Mouse (Mus musculus) forelimb bud, embryonic 11.5 days (tissue): Measurements from ENCODE around the gene Med4.

ENCODE experiments used
- DNase-seq: peaks from one replicate; pipeline ENCODE4 v3.0.0-alpha.2; 2012; ENCODE audit warnings: low read depth, low spot score

Gene Med4

DNA sequence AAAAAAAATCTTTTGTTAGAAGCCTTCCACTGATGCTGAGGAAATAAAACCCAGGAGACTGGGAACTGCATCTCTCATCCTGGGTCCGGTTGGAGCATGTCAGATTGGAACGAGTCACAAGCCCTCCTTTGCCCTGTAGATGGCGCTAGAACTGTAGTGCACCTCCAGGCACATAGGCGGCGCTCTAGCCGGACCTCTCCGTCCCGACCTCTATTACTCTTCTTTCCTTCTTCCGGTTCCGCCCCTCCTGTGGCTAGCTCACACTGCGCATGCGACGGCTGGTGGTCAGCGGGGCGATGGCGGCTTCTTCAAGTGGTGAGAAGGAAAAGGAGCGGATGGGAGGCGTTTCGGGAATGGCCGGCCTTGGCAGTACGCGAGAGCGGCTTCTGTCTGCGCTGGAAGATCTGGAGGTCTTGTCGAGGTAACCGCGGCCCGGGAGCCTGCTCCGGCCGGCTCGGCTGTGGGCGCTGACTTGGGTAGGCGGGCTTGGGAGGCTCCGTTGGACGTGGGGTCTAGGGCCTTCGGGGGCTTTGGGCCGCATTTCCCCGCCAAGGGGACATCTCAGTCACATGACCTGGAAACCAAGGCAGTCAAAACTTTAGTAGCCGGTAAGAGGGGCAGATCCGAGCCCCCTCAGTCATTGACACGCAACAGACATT, at the start of gene Med4:
Gene Med4, plus strand, starts transcription at position 261 of the 659 bp plus-strand sequence.
- peak; percentile 96 for DNase-seq

DNA sequence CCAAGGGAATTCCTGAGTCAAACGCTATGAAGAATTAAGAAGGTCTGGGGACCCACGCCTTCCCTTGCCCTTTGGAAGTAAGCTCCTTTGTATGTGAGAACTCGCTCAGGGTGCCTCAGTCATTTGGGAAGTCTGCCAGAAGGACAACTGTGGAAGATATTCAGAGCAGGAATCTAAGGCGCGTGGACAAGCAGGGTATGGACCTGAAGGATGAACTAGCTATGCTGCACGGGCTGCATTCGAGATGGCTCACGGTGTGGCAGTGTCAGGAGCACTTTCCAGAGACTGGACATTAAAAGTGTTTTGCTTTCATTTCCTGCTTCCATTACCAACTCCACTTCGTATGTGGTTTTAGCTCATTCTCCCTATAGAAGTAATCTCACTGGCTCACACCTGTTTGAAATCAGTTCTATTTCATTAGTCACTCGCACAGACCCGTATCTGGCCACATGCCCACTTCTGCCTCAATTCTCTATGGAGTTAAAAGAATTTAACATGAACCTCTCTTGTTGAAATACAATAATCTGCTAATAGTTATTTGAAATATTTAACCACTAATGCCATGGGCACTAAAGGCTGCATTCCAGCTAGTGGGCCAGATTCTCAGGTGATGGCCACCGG, 49.2 kb upstream of the Med4 start:
- DNase-seq = no peak

DNA sequence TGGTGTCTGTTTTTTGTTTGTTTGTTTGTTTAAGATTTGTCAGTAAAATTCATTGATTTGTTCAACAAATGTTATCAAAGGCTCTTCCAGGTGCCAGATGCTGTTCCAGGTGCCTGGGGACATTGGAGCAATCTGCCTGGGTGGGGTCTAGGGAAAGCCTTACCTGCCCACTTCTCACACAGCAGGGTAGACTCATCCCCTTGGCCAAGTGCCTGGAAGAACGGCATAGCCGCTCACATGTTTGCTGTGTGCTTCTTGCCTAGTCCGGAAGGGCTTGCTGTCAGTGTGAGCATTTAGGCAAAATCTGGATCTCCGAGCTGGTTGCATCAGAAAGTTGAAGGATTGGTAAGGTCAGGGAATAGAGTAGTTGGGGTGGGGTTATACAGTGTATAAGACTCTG, 47.6 kb upstream of the Med4 start:
- no peak for DNase-seq

DNA sequence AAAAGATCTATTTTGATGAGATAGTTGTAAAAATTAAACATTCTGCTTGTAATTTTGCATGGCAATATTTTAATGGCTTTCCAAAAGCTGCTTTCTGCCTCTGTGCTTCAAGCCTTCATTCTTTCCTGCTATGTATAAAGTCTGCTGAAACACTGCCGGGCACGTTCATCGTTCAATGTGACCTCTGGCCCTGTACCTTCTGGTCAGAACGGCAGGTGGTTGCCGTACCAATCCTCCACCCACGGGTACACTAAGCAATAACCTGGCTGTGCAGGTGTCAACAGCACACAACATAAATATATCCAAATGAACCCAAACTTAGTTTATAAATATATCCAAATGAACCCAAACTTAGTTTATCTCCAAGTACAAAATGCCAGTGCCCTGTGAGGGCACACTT, 42.1 kb upstream of the Med4 start:
- DNase-seq = no peak

DNA sequence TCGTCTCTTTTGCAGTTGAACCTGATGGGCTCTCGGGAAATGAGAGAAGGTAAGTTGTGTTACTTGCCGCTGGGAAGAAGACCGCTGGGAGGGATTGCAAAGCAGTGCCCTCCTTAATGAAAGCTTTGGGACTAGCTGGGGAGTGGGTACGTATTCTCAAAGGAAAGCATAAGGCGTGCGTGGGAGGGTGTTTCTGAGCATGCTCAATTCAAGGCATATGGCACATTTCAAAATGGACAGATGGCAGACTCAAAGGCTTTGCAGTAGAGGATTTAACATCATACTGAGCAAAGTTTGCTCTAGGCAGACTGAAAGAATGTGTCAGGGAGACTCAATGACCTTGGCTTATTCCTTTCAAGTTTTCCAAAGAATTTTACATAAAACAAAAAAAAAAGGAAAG, 40.3 kb upstream of the Med4 start:
- no peak for DNase-seq

DNA sequence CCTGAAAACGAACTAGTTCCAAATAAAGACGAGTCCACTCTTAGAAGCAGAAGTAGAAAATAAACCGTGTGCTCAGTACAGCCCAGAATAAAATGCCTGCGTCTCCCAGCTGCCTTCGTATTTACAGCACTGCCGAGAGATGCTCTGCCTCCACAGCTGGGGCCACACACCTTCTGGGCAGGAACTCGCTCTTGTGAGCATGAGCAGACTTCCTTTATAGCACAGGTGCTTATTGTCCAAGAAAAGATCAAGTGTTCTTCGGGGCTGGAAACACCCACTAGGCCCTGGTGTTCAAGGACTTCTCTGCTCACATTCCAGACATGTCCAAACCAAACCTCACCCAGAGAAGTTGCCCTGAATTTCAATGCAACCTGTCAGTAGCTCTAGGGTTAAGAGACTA, 39.2 kb upstream of the Med4 start:
- DNase-seq = no peak

DNA sequence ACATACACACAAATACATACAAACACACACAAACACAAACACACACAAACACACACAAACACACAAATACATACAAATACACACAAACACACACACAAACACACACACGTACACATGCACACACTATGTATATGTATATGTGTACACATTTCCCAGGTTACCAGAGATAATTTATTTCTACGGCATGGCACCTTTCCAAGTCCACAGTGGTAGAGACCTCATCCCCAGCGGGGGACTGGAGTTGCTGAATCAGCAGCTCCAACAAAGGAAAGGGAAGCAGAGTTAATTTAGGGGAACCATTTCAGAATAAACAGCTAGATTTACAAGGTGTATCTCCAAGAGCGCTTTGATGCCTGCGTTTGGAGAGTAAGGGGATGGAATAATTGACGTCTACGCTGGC, 37.6 kb upstream of the Med4 start:
- peak; percentile 53 for DNase-seq

DNA sequence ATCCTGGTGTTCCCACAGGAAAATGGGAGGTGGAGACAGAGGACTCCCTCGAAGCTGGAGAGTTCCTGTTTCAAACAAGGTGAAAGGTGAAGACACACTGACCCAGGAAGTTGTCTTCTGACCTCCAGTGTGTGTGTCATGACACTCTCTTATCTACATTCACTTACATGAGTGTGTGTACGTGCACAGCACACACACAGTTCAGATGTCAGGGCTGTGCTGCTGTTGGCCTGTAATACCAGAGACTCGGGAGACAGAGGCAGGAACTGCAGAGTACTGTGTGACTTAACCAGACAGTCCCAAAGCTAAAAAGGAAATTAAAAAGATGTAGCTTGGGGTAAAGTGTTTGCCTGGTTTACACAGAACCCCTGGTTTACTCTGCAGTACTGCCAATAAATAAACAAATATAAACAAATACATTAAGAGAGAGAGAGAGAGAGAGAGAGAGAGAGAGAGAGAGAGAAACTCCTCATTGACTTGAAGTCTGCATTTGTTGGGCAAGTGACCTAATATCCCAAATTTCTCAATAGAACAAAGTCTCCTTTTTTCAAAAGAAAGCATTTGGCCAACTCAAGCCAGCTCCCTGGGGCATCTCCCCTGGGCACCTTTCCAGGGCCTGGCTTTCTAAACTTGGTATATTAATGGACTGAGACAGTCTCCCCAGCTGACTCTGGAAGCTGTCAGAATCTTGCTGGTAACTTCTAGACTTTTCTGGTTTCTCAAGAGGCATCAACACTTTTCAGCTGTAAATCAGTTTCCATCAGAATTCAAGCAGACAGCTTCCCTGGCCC, 36.0 kb upstream of the Med4 start:
- DNase-seq = no peak

DNA sequence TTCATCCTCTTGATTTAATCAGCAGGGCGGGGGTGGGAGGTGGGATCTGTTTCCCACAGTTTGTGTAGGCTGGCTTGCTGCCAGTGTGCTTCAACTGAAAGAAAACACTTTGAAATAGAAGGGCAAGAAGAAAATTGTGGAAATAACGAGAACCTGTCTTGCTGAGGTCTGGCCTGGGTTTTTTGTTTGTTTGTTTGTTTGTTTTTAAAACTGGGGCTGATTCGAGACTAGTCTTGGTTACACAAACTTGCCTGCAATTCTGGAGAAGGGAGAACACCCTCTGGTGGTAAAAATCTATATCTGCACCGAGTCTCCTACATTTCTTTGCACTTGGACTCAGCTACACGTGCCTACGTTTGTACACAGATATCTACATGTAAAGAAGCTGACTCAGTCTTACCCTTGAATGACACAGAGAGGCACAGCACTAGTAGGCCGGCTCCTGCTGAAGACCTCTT, 35.2 kb upstream of the Med4 start:
- DNase-seq = peak; percentile 54

DNA sequence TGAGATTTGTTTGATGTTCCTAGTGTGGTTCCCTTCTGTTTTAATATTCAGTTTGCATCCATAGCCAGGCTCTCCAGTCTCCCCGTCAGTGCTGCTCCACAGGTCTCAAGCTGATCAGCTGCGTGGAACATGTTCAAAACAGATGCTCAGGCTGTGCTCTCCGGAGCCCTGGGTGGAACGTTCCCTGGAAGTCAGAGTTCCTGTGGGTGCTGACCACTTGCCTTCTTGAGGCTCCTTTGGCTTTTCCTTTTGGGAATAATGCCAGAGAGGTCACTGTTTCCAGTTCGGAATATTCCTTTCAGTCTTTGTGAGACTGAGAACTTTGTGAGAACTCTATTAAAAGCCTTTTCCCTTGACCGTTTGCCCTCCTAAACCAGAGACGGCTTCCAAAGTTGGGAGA, 34.3 kb upstream of the Med4 start:
- no peak for DNase-seq

DNA sequence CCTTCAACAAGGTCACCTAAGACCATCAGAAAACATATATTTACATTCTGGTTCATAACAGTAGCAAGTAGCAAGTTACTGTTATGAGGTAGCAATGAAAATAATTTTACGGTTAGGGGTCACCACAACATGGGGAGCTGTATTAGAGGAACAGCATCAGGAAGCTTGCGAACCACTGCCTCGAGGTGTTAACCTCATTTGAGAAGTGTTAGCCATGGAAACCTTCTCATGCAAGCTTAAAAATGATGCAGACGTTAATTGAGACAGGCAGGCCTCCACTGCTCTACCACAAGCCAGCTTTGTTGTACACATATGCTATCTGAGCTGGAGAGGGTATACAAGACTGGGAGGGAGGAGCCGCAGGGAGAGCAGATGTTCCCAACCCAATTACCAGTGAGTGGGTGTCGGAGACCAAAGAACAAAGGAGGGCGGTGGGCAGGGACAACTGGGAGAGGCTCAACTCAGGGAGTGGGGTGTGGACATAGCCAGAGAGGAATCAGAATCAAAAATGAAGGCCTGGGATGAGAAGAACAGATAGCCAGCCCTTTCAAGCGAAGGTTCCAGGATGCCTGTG, 33.4 kb upstream of the Med4 start:
- no peak for DNase-seq

DNA sequence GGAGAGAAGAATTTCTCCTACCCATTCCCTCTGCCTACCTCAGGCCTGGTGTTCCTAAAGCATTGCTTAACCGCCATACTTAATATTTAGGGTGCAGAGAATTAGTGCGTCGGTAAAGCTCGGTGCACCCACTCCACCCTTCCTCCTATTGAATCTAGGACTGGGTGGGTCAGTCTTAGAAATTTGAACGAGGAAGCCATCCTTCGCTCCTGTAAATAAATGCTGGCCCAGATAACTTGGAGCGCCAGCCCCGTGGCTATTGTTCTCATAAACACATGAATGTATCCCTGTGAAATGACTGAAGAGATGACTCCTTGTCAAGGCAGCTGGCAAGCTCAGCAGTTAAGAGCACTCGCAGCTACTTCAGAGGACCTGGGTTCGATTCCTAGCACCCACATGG, 32.7 kb upstream of the Med4 start:
- no peak for DNase-seq

DNA sequence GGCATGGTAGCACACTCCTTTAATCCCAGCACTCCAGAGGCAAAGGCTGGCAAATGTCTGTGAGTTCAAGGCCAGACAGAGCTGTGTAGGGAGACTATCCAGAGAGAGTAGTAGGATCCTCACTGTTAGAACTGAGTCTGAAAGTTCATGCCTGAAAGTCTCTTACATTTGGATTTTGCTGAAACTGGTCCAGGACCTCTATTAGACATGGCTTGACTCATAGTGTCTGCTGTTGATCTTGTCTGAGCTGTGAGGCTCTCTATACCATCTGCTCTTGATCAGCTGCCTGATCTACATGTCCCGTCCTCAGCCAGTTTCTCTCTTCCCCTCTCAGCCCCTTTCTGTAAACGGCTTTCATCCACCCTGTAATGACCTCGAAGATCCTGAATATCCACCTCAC, 31.5 kb upstream of the Med4 start:
- DNase-seq = no peak

DNA sequence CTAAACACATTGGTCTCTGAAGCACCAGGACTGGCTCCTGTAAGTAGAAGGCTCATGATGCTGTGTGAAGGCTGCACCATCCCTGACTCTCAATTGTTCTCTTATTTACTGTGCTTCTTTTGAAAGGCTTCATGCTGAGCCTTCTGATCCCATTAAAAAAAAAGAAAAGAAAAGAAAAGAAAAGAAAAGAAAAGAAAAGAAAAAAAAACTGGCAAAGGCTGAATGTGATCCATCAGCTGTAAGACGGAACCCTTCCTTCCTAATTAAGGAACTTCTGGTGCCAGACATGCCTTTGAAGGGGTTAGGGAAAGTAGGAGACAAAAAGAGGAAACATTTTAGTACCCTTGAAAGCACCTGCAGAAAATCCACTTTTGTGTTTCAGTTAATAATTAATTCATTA, 30.1 kb upstream of the Med4 start:
- no peak for DNase-seq

DNA sequence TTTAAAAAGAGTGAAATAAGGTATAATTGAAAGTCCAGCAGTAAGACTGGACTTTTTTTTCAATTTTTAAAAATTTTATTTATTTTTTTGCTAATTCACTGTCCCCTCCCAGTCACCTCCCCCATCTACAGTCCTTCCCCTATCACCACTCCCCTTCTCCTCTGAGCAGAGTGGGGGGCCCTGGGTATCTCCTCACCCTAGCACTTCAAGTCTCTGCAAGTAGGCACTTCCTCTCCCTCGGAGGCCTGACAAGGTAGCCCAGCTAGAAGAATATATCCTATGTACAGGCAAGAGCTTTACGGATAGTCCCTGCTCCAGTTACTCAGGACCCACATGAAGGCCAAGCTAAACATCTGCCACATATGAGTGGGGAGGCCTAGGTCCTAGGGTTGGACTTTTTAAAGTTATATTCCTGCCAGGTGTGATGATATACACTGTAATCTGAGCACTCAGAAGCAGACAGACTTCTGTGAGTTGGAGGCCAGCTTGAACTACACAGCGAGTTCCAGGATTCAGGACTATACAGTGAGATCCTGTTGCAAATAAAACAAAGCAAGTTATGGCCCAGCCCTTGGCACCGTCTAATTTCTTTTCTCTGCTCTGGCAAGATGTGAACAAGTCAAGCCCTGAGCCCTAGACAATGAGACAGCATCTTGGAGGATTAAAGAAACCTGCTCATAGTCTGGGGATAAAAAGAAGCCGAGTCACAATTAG, 26.2 kb upstream of the Med4 start:
- no peak for DNase-seq

DNA sequence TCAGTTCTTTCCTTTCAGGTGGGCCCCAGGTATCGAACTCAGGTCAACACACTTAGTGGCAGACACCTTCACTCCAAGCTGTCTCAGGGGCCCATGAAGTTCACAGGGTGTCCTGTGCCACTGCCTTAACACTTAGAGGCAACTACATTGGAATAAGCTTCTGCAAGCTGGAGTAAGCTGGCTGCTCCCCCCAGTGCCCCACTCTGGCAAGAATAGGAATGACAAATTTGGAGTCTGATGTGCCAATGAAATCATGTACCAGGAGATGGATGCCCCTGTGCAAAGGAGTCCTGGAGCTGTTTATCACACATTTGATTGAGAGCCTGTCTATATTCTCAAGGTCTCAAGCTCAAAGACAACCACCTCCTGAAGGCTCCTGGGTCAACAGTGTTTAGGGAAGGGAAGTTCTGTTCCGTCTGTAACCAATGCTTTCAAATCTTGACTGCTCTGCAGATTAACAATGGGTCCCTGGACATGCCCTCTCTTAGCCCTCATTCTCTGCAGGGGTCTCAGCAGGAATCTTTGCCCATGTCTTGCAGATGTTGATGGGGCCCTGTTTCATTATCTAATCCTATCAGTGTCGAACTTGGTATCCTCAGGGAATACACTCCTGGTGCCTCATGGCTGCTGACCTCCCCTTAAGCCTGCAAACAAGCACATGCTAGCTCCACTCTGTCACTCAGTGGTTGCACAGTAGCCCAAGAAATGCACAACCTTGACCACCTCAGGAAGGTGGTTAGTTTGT, 25.3 kb upstream of the Med4 start:
- no peak for DNase-seq

DNA sequence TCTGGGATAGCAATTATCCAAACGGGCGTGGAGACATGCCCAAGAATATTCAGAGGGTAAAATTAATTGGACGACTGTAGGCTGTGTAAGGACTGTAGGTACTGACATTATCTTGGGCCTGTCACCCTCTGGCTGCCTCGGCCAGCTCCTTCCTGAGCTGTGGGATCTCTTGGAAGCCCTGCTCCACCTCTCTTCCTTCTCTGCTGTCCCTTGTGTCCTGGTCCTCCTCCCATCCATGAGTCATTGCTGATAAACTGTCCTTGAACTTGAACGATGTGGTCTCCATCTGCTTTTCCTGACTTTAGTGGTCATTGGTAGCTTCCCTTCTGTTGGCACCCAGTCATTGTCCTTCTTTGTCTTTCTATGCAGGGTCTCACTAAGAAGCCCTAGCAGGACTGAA, 23.2 kb upstream of the Med4 start:
- no peak for DNase-seq

DNA sequence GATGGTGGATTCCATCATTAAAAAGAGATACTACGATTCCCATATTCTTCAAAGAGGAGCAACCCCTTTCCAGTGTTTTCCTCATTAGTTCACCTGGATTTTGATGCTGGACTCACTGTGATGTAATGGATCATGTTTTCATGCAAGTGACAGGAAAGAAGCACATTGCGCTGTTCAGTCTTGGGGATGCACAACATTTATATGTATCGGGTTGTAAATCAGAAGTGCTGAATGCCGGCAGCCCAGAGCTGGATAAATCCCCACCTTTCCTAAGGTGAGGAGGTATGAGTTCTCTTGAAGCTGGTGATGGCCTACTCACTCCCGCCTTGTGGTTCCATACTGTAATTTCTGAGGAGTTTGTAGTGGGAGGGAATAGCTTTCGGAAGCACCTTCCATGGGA, 16.5 kb upstream of the Med4 start:
- no peak for DNase-seq

DNA sequence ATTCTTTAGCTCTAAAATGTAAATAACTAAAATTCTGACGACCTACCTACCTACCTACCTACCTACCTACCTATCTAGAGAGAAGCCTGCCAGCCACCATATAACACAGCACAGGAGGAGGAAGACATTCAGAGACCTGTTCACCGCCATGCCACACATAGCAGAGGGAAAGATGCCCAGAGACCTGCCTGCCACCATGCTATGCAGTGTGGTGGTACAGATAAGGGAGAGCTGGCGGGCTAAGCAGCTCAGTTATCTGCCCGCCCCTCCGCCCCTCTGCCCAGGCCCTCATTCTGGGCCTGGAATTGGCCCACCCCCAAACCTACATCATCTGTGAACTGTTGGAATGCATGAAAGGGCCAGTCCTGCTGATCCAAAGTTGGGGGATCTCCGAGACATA, 15.7 kb upstream of the Med4 start:
- DNase-seq = no peak

DNA sequence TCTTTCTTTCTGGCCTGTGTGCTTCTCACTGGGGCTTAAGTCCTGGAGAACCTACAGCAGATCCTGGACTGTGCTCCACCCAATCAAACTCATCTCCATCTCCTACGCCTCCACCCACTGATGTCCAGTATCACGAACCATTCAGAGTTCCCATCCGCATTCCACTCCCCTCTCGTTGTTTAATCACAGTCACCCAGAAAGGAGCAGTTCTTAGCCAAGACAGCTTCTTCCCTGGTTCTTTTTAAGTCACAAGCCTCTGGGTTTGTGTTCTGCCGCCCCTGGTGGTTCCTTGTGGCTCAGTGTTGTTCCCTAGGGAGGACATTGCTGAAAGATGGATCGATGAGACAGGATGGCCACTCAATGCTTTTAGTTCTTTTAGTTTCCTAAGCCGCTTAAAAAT, 14.1 kb upstream of the Med4 start:
- no peak for DNase-seq

DNA sequence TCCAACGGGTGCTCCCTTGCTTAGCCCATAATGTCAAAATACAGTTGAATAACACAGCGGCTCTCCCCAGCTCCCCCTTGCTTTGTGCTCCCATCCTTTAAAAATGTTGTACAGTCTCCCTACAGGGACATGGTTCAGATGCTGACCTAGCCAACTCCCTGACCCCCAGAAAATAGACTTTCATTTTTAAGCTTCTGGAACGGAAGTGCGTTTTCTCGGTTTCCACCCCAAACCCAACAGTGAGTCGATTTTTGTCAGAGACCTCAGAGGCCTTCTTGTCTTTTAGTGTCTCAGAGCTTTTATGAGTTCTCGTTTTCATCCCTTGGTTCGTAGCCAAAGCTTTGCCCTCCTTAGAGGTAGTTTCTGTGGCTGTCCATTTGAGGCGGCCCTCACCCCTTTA, 8.5 kb upstream of the Med4 start:
- DNase-seq = no peak
